Mouse (Mus musculus): Measurements from ENCODE around the gene Olfr1008.
"Not testable (repeated sequence)": the region's sequence is repeated elsewhere in the genome, so short reads cannot be mapped to it uniquely, and the experiment has no call there.

Olfr1008 gene

GRCm38 (mm10) chr2:85689131-85689530 is at the start of gene Olfr1008:
Gene Olfr1008, plus strand, starts transcription at chr2:85689431.
- DNase-seq (ENCODE audit: low read depth, low spot score) = no peak

- DNase-seq (ENCODE audit: low read depth, low spot score) = no peak
Measured at GRCm38 (mm10) chr2:85650604-85651003, 38.6 kb upstream of the Olfr1008 start, which contains the start of gene Olfr1002. Gene Olfr1002, minus strand, starts transcription at chr2:85650704.

- not testable (repeated sequence) for DNase-seq (ENCODE audit: low read depth, low spot score)
Measured at GRCm38 (mm10) chr2:85664355-85664754, 24.9 kb upstream of the Olfr1008 start, which contains the start of gene Olfr154. Gene Olfr154, minus strand, starts transcription at chr2:85664455.

GRCm38 (mm10) chr2:85678667-85679066 is 10.6 kb upstream of the Olfr1008 start, which contains the start of gene Olfr1006:
Gene Olfr1006, minus strand, starts transcription at chr2:85678767.
- no peak for DNase-seq (ENCODE audit: low read depth, low spot score)

GRCm38 (mm10) chr2:85710680-85711079 is 21.4 kb downstream of the Olfr1008 start:
- not testable (repeated sequence) for DNase-seq (ENCODE audit: low read depth, low spot score)

- DNase-seq (ENCODE audit: low read depth, low spot score) = no peak
Measured at GRCm38 (mm10) chr2:85711159-85711558, 21.9 kb downstream of the Olfr1008 start.

- DNase-seq (ENCODE audit: low read depth, low spot score) = no peak
Measured at GRCm38 (mm10) chr2:85715119-85715518, 25.9 kb downstream of the Olfr1008 start, which contains the start of gene Olfr1009. Gene Olfr1009, plus strand, starts transcription at chr2:85715419.

- peak; percentile 16 for DNase-seq (ENCODE audit: low read depth, low spot score)
Measured at GRCm38 (mm10) chr2:85725793-85726192, 36.6 kb downstream of the Olfr1008 start.

Data from embryo, embryonic 11.5 days (tissue).